Mouse (Mus musculus) activated CD4-positive, CD25-positive, alpha-beta regulatory T cell, adult 4 months (primary cell): Measurements from ENCODE around the gene Cytip. TPM values are rescaled to one million over a fixed set of nuclear protein-coding genes. Genes with fewer than 3 reads are reported as not detected.

Source experiments
- ATAC-seq: one replicate; pipeline ENCODE4 v1.8.0; 2017
- polyA plus RNA-seq, 2 experiments: library from polyadenylated mRNA; unstranded; fragments of 100-300 nt; shearing (Covaris generic); gene quantifications; one replicate each; pipeline ENCODE4 v1.2.1; 2017

The Cytip gene
- polyA plus RNA-seq, 2 experiments from 2014 or later = 474 to 522 TPM

DNA sequence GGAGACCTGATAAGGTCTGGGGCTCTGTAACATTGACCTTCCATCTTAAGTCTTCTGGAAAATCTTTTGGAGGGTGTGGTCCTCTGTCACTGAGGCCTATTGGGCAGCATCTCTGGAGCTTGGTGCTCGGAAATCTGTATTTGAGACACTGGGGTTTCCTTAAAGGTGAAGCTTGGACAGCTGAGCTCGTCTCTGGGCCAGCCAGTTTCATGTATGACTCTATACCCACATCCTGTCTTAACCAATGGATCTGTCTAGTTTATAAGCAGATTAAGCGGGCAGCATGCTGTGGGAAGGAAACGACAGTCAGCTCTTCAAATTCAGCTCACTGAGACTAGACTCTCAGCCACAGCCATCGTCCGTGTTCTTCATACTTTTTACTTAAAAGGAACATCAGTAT, 88.3 kb downstream of the Cytip start:
- ATAC-seq = peak; percentile 92

DNA sequence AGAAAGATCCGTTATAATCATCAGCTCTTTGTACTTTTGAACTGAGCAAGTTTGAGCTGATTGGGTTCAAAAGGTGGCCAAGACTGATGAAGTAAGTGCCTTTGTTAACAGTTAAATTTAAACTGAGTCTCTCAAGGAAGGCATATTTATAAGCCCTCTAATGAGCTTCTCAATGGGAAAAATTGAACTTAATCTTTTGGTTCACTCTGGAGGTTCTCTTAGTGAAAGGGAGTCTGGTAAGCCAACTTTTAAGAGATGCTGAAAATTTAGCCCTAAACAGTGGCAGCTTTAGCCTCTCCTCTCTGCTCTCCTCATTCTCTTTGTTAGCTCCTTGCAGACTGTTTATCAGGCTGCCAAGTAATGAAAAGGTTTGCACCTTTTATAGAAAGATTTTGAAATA, 100.5 kb downstream of the Cytip start:
- ATAC-seq = no peak

DNA sequence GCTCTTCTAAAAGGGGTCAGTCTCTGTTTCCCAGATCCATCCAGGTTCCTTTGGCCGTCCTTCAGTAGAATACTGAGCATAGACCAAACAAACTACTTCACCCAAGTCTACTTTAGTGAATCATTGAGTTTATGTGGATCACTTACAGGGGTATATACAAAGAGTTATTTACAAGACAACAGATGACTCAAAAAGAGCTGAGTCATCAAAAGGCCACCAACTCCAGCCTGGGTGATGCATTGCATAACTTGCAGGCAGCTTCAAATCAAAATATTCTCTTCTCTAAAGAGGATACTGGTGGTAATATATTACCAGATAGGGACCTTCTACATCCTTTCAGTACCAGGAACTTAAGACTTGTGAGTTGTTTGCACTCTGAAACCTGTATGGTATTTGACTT, 108.9 kb downstream of the Cytip start:
- no peak for ATAC-seq

DNA sequence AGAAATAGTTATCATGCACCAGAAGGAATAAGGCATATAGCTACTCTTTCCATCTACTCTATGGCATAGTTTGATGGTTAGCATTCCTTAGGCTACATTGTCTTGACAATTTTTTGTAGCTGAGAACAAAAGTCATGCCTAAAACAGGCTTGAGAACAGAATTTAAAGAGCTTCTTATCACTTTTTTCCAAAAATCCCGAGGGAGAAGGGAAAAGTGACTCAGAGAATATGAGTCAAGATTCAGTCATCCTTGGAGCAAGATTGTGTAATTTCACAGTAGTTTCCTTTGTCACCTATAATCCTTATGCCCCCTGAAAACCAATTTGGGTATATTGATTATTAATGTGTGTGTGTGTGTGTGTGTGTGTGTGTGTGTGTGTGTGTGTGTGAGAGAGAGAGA, 115.5 kb downstream of the Cytip start:
- ATAC-seq = no peak

Other genes starting within 250 kb of the Cytip start
- gene Galnt5, start 197.6 kb downstream of the Cytip start, polyA plus RNA-seq = not detected
- under 1 TPM; 0.13 to 0.17 TPM for gene Ermn, start 142.7 kb downstream of the Cytip start, polyA plus RNA-seq
- gene Acvr1c, start 162.4 kb upstream of the Cytip start, polyA plus RNA-seq = under 1 TPM; 0.24 to 0.87 TPM